Mouse (Mus musculus): ENCODE measurements at regions not wholly inside any gene's neighbourhood (a gene's known extent, or its start where the extent isn't known, plus 50 kb on each side); places are given as distances from the start of the nearest gene placed in this dataset.

DNA sequence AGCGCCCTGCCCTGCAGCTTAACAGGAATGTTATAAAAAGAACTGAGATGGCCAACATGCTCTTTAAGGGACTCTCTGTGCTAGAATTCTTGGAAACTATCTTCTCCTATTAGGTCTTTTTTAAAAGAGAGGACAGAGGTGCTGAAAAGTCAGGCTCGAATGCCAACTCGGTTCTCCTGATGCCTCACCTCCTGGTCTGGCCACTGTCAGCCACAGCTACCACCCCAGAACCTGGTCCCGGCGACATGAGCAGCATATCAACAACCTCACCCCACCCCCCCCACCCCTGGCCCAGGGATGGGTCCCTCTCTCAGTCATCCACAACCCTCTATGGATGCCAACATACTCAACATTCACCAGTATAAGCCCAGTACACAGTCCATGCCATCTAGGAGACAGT is 49.8 kb upstream of the Rgma start:
- no peak for DNase-seq (ENCODE audit: low spot score)
